Mouse (Mus musculus): ENCODE measurements around the gene Scube2. TPM values are rescaled to one million over a fixed set of nuclear protein-coding genes. Genes with fewer than 3 reads are reported as not detected.
A peak's percentile ranks its signal among the peaks of the same experiment; 100 is the strongest.

The Scube2 gene
- total RNA-seq, 1 experiment from 2014 or later, result not detected

DNA sequence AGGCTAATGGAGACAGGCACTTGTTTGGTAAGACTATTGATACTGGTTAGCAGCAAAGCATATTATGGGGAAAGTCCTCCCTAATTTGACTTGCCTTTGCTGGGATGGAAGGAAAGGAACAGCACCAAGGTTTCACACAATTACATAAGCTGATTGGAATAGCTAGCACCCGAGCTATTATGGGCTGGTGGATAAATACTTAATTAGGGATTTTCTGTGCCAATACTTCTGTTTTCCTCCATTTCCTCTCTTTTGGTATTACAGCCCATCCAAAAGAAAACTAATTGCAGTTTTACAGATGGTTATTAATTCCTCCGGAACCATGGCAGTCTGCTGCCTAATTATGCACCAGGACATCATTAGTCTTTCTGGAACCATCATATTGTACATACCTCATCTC is 101.5 kb downstream of the Scube2 start:
- no peak for ATAC-seq (replicated peaks; ENCODE audit: insufficient number of reproducible peaks, low FRiP score, low TSS enrichment, poor library complexity, severe bottlenecking)

DNA sequence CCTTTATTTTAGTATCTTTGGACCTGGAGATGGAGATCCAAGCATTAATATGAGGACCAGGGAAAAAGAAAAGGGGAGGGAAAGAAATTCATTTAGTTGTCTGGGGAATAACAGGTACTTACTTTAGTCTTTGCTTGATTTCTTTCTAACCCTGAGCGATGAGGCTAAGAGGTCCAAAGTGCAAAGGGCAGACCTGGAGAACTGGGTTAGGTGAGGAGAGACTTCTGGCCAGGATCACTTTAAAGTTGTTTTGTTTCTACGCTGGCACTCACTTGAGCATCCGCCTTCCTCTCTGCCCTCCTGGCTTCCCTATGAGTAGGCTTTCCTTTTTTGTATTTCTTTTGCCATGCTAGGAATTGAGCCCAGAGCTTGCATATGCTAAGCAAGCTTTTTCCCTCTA is 109.2 kb downstream of the Scube2 start:
- no peak for ATAC-seq (replicated peaks; ENCODE audit: insufficient number of reproducible peaks, low FRiP score, low TSS enrichment, poor library complexity, severe bottlenecking)

DNA sequence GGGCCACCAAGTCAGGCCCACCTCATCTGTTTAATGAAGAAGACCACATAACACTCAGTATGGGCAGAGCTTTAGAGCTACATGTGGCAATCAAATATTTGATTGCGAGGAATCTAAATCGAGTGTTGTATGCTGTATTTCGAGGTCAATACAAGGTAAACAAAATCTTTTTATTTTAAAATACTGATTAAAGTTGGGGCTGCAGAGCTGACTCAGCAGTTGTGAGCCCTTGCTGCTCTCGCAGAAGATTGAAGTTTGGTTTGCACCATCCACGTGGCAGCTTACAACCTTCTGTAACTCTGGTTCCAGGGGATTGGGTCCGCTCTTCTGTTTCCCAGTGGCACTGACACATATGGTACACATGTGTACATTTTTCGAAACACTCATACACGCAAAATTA is 111.4 kb downstream of the Scube2 start:
- ATAC-seq (replicated peaks; ENCODE audit: insufficient number of reproducible peaks, low FRiP score, low TSS enrichment, poor library complexity, severe bottlenecking), result no peak

DNA sequence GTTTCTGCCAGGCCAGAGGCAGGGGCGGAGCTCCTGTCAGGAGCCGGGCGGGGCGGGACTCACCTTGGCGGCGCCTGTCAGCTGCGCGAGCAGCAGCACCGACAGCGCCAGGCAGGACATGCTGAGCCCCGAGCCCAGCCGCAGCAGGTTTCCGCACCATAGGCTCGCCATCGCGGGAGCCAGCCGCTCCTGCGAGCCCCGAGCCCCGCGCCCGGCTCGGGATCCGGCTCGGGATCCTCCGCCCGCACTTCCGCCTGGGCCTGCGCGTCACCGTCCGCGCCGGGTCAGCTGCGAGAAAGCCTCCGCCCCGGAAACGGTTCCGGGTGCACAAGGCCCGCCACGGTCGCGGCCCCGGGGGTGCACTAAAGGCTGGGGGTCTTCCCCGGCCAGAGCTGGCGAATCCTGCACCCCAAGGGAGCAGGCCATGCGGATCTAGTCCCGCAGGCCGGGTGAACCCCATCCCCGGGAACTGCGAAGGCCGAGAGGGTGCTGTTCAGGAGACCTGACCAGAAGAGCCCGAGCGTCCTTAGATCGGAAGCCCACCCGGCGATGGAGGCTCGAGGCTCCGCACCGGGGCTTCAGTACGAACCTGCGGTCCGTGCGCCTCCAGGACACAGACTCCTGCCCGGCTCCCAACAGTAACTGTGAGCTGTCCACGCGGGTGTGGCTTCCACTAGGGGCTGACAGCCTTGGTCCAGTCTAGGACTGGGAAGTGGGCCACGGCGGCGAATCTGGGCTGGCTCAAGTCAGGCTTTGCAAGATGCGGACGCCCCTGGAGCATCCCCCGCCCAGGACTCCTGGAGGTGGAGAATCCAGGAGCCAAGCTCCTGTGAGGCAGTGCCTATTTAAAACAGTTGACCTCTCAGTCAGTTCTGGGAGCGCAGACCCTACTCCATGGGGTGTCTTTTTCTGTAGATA is 113.2 kb downstream of the Scube2 start, which contains the start of gene Tmem9b:
Gene Tmem9b, minus strand, starts transcription at position 868 of the 918 bp plus-strand sequence.
- peak; percentile 45 for ATAC-seq (replicated peaks; ENCODE audit: insufficient number of reproducible peaks, low FRiP score, low TSS enrichment, poor library complexity, severe bottlenecking)

DNA sequence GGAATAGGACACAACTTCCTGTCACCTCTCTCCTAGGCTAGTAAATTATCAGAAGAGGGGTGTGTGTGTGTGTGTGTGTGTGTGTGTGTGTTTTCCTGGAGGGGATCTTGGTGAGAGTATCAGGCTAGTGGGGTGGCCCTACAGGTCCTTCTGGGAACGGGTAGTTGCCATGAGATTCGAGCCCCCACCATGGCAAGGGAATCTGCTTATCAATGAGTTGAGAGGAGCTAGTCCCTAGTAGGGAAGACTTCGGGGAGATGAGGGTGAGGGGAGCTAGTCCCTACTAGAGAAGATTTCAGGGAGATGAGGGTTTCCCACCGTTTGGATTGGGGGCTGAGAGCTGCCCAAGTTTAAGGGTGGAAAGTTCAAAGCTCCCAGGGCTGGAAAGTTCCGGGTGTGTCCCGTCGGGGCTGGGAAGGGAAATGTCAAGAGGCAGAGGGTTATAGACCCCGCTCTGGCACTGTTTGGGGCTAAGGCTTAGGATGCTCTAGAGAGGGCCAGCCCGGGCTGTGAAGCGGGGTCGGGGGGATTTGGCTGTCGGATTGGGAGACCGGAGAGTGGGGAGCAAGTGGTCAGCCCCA is 114.0 kb downstream of the Scube2 start:
- peak; percentile 38; the same call in 1 of the 2 replicates for ATAC-seq (replicated peaks; ENCODE audit: insufficient number of reproducible peaks, low FRiP score, low TSS enrichment, poor library complexity, severe bottlenecking)

Other genes starting within 250 kb of the Scube2 start
- 10.7 to 15.4 TPM (median 11.9 TPM) in 3 replicates for gene St5, start 162.1 kb downstream of the Scube2 start, total RNA-seq (2017)
- 6.3 to 8.2 TPM (median 8.2 TPM) in 3 replicates for gene Akip1, start 162.0 kb downstream of the Scube2 start, total RNA-seq (2017)
- gene BC051019, start 141.8 kb downstream of the Scube2 start, total RNA-seq (2017), result not detected in 3 replicates
- 0.95 TPM in 1 of 3 replicates, not detected in the others for gene Ascl3, start 134.0 kb downstream of the Scube2 start, total RNA-seq (2017)
- gene Tmem9b, start 112.8 kb downstream of the Scube2 start, total RNA-seq (2017), result 43.1 to 71.7 TPM (median 54.0 TPM) in 3 replicates
- gene Nrip3, start 83.7 kb downstream of the Scube2 start, total RNA-seq (2017), result not detected in 3 replicates
- gene Dennd5a, start 94.8 kb upstream of the Scube2 start, total RNA-seq (2017), result 139 to 184 TPM (median 162 TPM) in 3 replicates
- 27.4 to 52.0 TPM (median 38.2 TPM) in 3 replicates for gene Tmem41b, start 121.2 kb upstream of the Scube2 start, total RNA-seq (2017)
- 130 to 147 TPM (median 136 TPM) in 3 replicates for gene Ipo7, start 152.6 kb upstream of the Scube2 start, total RNA-seq (2017)
- 27.5 to 63.8 TPM (median 40.2 TPM) in 3 replicates for gene Zfp143, start 195.5 kb upstream of the Scube2 start, total RNA-seq (2017)

Measured in monocyte, adult 5-6 weeks (primary cell).